Comparison of ENCODE assay signal across 8 mouse cellular contexts in genomic region chr1:128472713-128473230, GRCm38 (mm10). TPM values are rescaled to one million over a fixed set of nuclear protein-coding genes. Genes with fewer than 3 reads are reported as not detected.
DNase-seq lines count a peak whose midpoint lies in the region; ATAC-seq lines count a peak whose summit lies in the region.

No protein-coding gene starts in this region.

- H3K4me3 ChIP-seq in heart, embryonic 11.5 days (ENCODE audit: low read depth, low read length), result peak overlapping the region; percentile 36
- peak overlapping the region; percentile 41 for H3K4me3 ChIP-seq in embryonic facial prominence, embryonic 13.5 days
- H3K4me3 ChIP-seq in hindbrain, embryonic 16.5 days (ENCODE audit: low read length), result peak overlapping the region; percentile 35
- H3K4me3 ChIP-seq in midbrain, embryonic 14.5 days (replicated peaks; ENCODE audit: low read depth, low read length), result peak overlapping the region; percentile 28

- DNase-seq in heart, postnatal 10 days, result no peak
- no peak for DNase-seq in midbrain, embryonic 14.5 days
- DNase-seq in spleen, postnatal 10 days (ENCODE audit: low spot score in 2 of 2), result no peak
- no peak for DNase-seq in embryo, embryonic 10.5 days (ENCODE audit: low spot score)
- DNase-seq in right cerebral cortex, adult 2 months (ENCODE audit: low spot score in 2 of 2), result no peak

- WGBS in heart, embryonic 11.5 days (ENCODE audit: insufficient replicate concordance), result 25% methylated on average over 15 of the region's 15 CpGs
- WGBS in embryonic facial prominence, embryonic 13.5 days, result 15% methylated on average over 15 of the region's 15 CpGs
- 9% methylated on average over 15 of the region's 15 CpGs for WGBS in hindbrain, embryonic 16.5 days
- WGBS in midbrain, embryonic 14.5 days, result 5% methylated on average over 15 of the region's 15 CpGs

- no peaks in the 10 kb centered on the region for H3K9me3 ChIP-seq in heart, embryonic 11.5 days (replicated peaks; ENCODE audit: control insufficient read depth, low read length)
- no peaks in the 10 kb centered on the region for H3K9me3 ChIP-seq in embryonic facial prominence, embryonic 13.5 days
- H3K9me3 ChIP-seq in hindbrain, embryonic 16.5 days (ENCODE audit: control insufficient read depth, low read length), result no peaks in the 10 kb centered on the region
- H3K9me3 ChIP-seq in midbrain, embryonic 14.5 days (ENCODE audit: control insufficient read depth, low read length), result no peaks in the 10 kb centered on the region

- peaks cover 7% of the 10 kb centered on the region for H3K4me1 ChIP-seq in heart, embryonic 11.5 days (ENCODE audit: control insufficient read depth, insufficient read depth, low read length)
- H3K4me1 ChIP-seq in embryonic facial prominence, embryonic 13.5 days, result peaks cover 12% of the 10 kb centered on the region
- peaks cover 14% of the 10 kb centered on the region for H3K4me1 ChIP-seq in hindbrain, embryonic 16.5 days (ENCODE audit: control insufficient read depth, insufficient read depth, low read depth, low read length)
- H3K4me1 ChIP-seq in midbrain, embryonic 14.5 days (ENCODE audit: control insufficient read depth, insufficient read depth, low read length), result peaks cover 16% of the 10 kb centered on the region

- no peak for ATAC-seq in heart, embryonic 11.5 days (replicated peaks; ENCODE audit: insufficient number of reproducible peaks, low FRiP score, low TSS enrichment)
- ATAC-seq in embryonic facial prominence, embryonic 13.5 days (ENCODE audit: insufficient number of reproducible peaks, insufficient read depth, low FRiP score, low TSS enrichment, low read depth), result 0 out of 2 replicates have a peak, but pooled peaks have one; percentile 62
- ATAC-seq in hindbrain, embryonic 16.5 days, result no peak
- no peak for ATAC-seq in midbrain, embryonic 14.5 days (ENCODE audit: low FRiP score, low TSS enrichment)

- H3K9ac ChIP-seq in heart, embryonic 11.5 days (ENCODE audit: low read depth, low read length), result no peak overlapping the region
- peak overlapping the region; percentile 53; the same call in 1 of the 2 replicates for H3K9ac ChIP-seq in embryonic facial prominence, embryonic 13.5 days
- peak overlapping the region; percentile 57 for H3K9ac ChIP-seq in hindbrain, embryonic 16.5 days (ENCODE audit: low read depth, low read length)
- peak overlapping the region; percentile 42; the same call in 1 of the 2 replicates for H3K9ac ChIP-seq in midbrain, embryonic 14.5 days (replicated peaks; ENCODE audit: low read length)

- H3K27me3 ChIP-seq in heart, embryonic 11.5 days (ENCODE audit: control insufficient read depth, insufficient read depth, low read length), result no peaks in the 10 kb centered on the region
- no peaks in the 10 kb centered on the region; the same call in 1 of the 2 replicates for H3K27me3 ChIP-seq in embryonic facial prominence, embryonic 13.5 days
- H3K27me3 ChIP-seq in hindbrain, embryonic 16.5 days (replicated peaks; ENCODE audit: control insufficient read depth, insufficient read depth, low read length), result no peaks in the 10 kb centered on the region
- no peaks in the 10 kb centered on the region for H3K27me3 ChIP-seq in midbrain, embryonic 14.5 days (ENCODE audit: control insufficient read depth, insufficient read depth, low read length)

- H3K27ac ChIP-seq in heart, embryonic 11.5 days (ENCODE audit: low read depth, low read length), result no peak overlapping the region; the same call in 1 of the 2 replicates
- 0 out of 2 replicates have a peak overlapping the region, but pooled peaks have one; percentile 55 for H3K27ac ChIP-seq in embryonic facial prominence, embryonic 13.5 days
- peak overlapping the region; percentile 79 for H3K27ac ChIP-seq in hindbrain, embryonic 16.5 days (ENCODE audit: low read depth, low read length)
- peak overlapping the region; percentile 83 for H3K27ac ChIP-seq in midbrain, embryonic 14.5 days (replicated peaks; ENCODE audit: low read depth, low read length)

- intact Hi-C loops in heart, postnatal 10 days (cut with DNase I), result loop anchor here (5.0 kb wide), 1 partner anchor 120 kb away; the partner anchor contains the start of gene Cxcr4

- peak overlapping the region; percentile 75 for H3K4me2 ChIP-seq in heart, embryonic 11.5 days
- peak overlapping the region; percentile 69 for H3K4me2 ChIP-seq in embryonic facial prominence, embryonic 13.5 days
- H3K4me2 ChIP-seq in hindbrain, embryonic 16.5 days (ENCODE audit: low read length), result peak overlapping the region; percentile 63
- H3K4me2 ChIP-seq in midbrain, embryonic 14.5 days (ENCODE audit: low read length), result peak overlapping the region; percentile 59

- no peaks in the 10 kb centered on the region for H3K36me3 ChIP-seq in heart, embryonic 11.5 days (ENCODE audit: control insufficient read depth, insufficient read depth, low read length)
- no peaks in the 10 kb centered on the region for H3K36me3 ChIP-seq in embryonic facial prominence, embryonic 13.5 days
- H3K36me3 ChIP-seq in hindbrain, embryonic 16.5 days (ENCODE audit: control insufficient read depth, insufficient read depth, low read length), result no peaks in the 10 kb centered on the region
- no peaks in the 10 kb centered on the region for H3K36me3 ChIP-seq in midbrain, embryonic 14.5 days (ENCODE audit: control insufficient read depth, insufficient read depth, low read length)

RNA-seq across cellular contexts. Expression of gene Dars, which starts 55.6 kb away (rescaled TPM):
- 71.1 and 79.2 TPM in 2 replicates for polyA plus RNA-seq in heart, embryonic 11.5 days (2014; fragmentation: Nextera tagmentation; extraction: Ambion mirVana)
- 10 to 100 TPM; 54.7 to 60.1 TPM for total RNA-seq in heart, postnatal 10 days (2021)
- 152 and 157 TPM in 2 replicates for polyA plus RNA-seq in embryonic facial prominence, embryonic 13.5 days (2015; fragmentation: Nextera tagmentation; extraction: Ambion mirVana)
- 140 and 141 TPM in 2 replicates for polyA plus RNA-seq in hindbrain, embryonic 16.5 days (2015; fragmentation: Nextera tagmentation; extraction: Ambion mirVana)
- 96.7 and 111 TPM in 2 replicates for polyA plus RNA-seq in midbrain, embryonic 14.5 days (2014; fragmentation: Nextera tagmentation; extraction: Ambion mirVana)
